Mouse (Mus musculus): ENCODE results near the gene Rab43. TPM values are rescaled to one million over a fixed set of nuclear protein-coding genes. Genes with fewer than 3 reads are reported as not detected.

The Rab43 gene
- polyA plus RNA-seq, 1 experiment from 2014 or later = 8.1 TPM

DNA sequence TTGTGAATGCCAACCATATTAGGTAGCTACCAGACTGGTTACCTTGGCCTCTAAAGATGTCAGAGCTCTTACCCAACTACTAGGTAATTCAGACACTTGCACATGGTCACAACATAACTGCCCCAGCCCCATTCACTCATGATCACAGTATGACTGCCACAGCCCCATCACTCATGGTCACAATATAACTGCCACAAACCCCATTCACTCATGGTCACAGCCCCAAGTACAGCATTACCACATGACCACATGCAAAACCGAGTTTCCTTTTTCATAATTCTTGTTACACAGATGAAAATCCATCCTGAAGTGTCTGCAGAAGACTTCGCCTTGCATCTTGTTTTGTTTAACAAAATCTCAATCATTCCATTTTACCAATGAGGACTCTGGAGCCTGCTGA lies 63.9 kb downstream of the Rab43 start:
- Histone ChIP-seq H3K4me2 (no peak overlapping the region), H3K27me3 (replicated peaks) (0 out of 2 replicates have a peak, but pooled peaks cover 8% of the 10 kb centered on the region), H3K36me3 (no peaks in the 10 kb centered on the region), H3K4me1 (replicated peaks) (peaks cover 7% of the 10 kb centered on the region; the same call in 1 of the 2 replicates), H3K9ac (no peak overlapping the region), H3K4me3 (no peak overlapping the region), H3K9me3 (replicated peaks) (no peaks in the 10 kb centered on the region), H3K27ac (ENCODE audit: poor library complexity, severe bottlenecking) (no peak overlapping the region)
- ATAC-seq (ENCODE audit: insufficient number of reproducible peaks, low FRiP score) = no peak
- 71% methylated on average over 2 of the region's 2 CpGs for WGBS

DNA sequence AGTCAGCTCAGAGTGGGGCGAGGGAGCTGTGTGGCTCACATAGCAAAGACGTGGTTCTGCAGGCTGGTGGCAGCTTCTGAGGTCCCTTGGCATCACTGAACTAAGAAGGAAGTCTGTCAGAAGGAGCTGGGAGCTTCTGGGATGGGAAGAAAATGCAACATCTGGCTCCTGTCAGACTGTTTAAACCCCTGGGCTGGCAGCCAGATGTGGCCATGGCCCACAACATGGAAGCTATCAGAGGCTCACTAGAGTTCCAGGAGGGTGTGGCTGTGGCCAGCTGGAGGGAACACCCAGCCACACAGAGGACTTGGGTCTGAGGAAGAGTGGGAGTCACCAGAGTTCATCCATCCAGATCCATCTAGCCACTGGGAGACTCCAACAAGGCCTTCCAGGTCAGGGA lies 65.1 kb downstream of the Rab43 start:
- Histone ChIP-seq H3K27ac (ENCODE audit: poor library complexity, severe bottlenecking) (no peak overlapping the region), H3K9ac (no peak overlapping the region), H3K9me3 (replicated peaks) (no peaks in the 10 kb centered on the region), H3K36me3 (no peaks in the 10 kb centered on the region), H3K27me3 (replicated peaks) (0 out of 2 replicates have a peak, but pooled peaks cover 8% of the 10 kb centered on the region), H3K4me3 (no peak overlapping the region), H3K4me2 (no peak overlapping the region), H3K4me1 (replicated peaks) (peaks cover 7% of the 10 kb centered on the region; the same call in 1 of the 2 replicates)
- no peak for ATAC-seq (ENCODE audit: insufficient number of reproducible peaks, low FRiP score)
- WGBS = 58% methylated on average over 2 of the region's 2 CpGs

DNA sequence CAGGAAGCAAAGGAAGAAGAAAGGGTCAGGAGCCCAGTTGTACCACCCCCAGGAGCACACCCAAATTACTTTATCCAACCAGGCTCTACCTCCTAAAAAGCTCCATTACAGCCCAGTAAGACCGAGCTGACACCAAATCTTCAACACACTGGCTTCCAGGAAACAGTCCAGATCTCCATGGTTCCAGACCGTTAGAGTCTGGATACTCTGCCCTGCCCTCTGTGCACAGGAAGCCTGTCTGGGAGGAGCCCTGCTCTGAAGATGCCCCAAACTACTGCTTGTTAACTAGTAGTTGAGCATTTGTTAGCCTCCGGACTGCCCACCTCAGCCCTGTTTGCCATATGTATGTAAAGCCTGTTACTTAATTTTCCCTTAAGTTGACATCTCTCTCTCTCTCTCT lies 65.9 kb downstream of the Rab43 start:
- H3K9ac ChIP-seq = no peak overlapping the region
- no peak for ATAC-seq (ENCODE audit: insufficient number of reproducible peaks, low FRiP score)
- H3K4me1 ChIP-seq (replicated peaks) = peaks cover 7% of the 10 kb centered on the region; the same call in 1 of the 2 replicates
- 63% methylated on average over 3 of the region's 3 CpGs for WGBS
- H3K4me2 ChIP-seq = no peak overlapping the region
- no peaks in the 10 kb centered on the region for H3K36me3 ChIP-seq
- H3K4me3 ChIP-seq = no peak overlapping the region
- H3K27ac ChIP-seq (ENCODE audit: poor library complexity, severe bottlenecking) = no peak overlapping the region
- H3K27me3 ChIP-seq (replicated peaks) = 0 out of 2 replicates have a peak, but pooled peaks cover 8% of the 10 kb centered on the region
- no peaks in the 10 kb centered on the region for H3K9me3 ChIP-seq (replicated peaks)

DNA sequence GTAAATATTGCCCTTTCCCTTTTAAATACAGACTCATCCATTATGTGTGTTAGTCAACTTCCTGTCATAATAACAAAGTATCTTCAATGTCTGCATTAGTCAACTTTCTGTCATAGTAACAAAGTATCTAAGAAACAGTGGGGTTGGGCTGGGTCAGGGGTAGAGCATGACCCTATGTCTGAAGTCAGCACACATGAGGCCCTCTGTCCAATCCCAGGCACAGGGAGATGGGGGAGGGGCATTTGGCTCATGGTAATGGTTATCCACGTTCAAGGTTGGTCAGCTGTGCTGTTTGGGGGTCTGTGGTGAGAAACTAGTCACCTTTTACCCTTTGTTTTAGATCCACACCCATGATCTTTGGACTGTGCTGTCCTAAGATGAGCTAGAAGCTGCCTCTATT lies 66.7 kb downstream of the Rab43 start:
- no peak for ATAC-seq (ENCODE audit: insufficient number of reproducible peaks, low FRiP score)

DNA sequence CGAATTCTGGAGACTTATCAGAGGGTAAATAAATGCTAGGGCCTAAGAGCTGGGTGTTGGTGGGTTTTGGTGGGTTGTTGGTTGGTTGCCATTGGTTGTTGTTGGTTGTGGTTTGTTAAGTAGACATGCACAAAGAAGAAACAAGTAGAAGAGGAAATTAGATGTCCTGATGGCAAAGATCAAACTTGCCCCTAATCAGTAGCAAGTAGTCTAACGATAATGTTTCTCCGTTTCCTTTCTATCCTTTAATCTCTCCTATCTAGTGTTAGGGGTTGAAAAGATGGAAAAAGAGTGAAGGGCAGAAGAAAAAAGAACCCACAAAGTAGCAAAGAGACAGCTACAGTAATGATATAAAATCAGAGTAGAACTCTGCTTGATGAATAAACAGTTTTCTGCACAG lies 67.3 kb downstream of the Rab43 start:
- H3K27me3 ChIP-seq (replicated peaks) = no peaks in the 10 kb centered on the region
- H3K4me2 ChIP-seq = no peak overlapping the region
- WGBS = 74% methylated on average over 3 of the region's 3 CpGs
- H3K27ac ChIP-seq (ENCODE audit: poor library complexity, severe bottlenecking) = no peak overlapping the region
- H3K4me3 ChIP-seq = no peak overlapping the region
- no peaks in the 10 kb centered on the region for H3K36me3 ChIP-seq
- no peak overlapping the region for H3K9ac ChIP-seq
- peaks cover 20% of the 10 kb centered on the region for H3K4me1 ChIP-seq (replicated peaks)
- H3K9me3 ChIP-seq (replicated peaks) = no peaks in the 10 kb centered on the region
- no peak for ATAC-seq (ENCODE audit: insufficient number of reproducible peaks, low FRiP score)

More for the DNA sequence above, 66.7 kb downstream of the Rab43 start:
- Histone ChIP-seq H3K36me3 (no peaks in the 10 kb centered on the region), H3K4me2 (no peak overlapping the region), H3K27me3 (replicated peaks) (0 out of 2 replicates have a peak, but pooled peaks cover 1% of the 10 kb centered on the region), H3K4me1 (replicated peaks) (peaks cover 13% of the 10 kb centered on the region), H3K4me3 (no peak overlapping the region), H3K9me3 (replicated peaks) (no peaks in the 10 kb centered on the region), H3K9ac (no peak overlapping the region), H3K27ac (ENCODE audit: poor library complexity, severe bottlenecking) (no peak overlapping the region)
- 45% methylated on average over 1 of the region's 1 CpGs for WGBS

DNA sequence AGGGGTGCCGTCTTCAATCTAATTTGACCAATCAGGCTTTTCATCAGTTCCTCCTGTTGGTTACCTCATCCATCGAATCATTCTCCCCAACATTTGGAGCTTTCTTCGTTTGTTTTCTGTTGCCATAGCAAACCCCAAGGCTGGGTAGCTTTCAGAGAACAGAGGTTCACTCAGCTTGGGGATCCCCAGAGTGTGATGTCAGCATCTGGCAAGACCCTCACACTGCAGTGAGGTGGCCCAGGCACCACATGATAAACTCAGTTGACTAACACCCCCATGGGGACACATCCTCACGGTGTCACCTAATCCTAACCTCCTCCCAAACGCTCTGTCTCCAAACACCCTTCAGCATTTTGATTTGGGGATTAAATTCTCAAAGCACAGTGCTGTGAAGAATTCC lies 68.7 kb downstream of the Rab43 start:
- Histone ChIP-seq H3K4me1 (replicated peaks) (peaks cover 32% of the 10 kb centered on the region), H3K9ac (no peak overlapping the region), H3K4me3 (no peak overlapping the region), H3K27me3 (replicated peaks) (no peaks in the 10 kb centered on the region), H3K4me2 (no peak overlapping the region), H3K9me3 (replicated peaks) (no peaks in the 10 kb centered on the region), H3K36me3 (no peaks in the 10 kb centered on the region), H3K27ac (ENCODE audit: poor library complexity, severe bottlenecking) (no peak overlapping the region)
- no peak for ATAC-seq (ENCODE audit: insufficient number of reproducible peaks, low FRiP score)
- WGBS = 69% methylated on average over 5 of the region's 5 CpGs

DNA sequence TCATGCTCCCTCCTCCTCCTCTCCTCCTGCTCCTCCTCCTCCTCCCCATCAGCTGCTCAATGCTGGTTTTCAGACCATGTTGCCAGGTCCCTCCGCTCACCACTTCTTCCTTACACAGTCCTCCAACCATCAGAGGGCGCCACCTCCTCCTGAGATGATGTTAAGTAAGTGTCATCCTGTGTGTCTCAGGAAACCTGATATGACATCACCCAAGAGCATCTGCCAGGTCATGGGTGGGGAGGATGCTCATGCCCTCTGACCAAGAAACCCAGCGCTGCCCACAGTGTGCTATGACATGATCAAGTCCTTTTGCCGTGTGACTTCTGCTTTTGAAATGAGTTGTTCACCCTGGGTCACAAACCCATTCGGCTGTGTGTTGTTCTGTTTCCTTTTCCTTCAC lies 69.2 kb downstream of the Rab43 start:
- WGBS = 85% methylated on average over 5 of the region's 5 CpGs
- no peaks in the 10 kb centered on the region for H3K36me3 ChIP-seq
- H3K4me2 ChIP-seq = no peak overlapping the region
- H3K27me3 ChIP-seq (replicated peaks) = no peaks in the 10 kb centered on the region
- no peak overlapping the region for H3K27ac ChIP-seq (ENCODE audit: poor library complexity, severe bottlenecking)
- H3K4me1 ChIP-seq (replicated peaks) = peaks cover 37% of the 10 kb centered on the region
- H3K9ac ChIP-seq = no peak overlapping the region
- no peaks in the 10 kb centered on the region for H3K9me3 ChIP-seq (replicated peaks)
- no peak for ATAC-seq (ENCODE audit: insufficient number of reproducible peaks, low FRiP score)
- H3K4me3 ChIP-seq = no peak overlapping the region

DNA sequence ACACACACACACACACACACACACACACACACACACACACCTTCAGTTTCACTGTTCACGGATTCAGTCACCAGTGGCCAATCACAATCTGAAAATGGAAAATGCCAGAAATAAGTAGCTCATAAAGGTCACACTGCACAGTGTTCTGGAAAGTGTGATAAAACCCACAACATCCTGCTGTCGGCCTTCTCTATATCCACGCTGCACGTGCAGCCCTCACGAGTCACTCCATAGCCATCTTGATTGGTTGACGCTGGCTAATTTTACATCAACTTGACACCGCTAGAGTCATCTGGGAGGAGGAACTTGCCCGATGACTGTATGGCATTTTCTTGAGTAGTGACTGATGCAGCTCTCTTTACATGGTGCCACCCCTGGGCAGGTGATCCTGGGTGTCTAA lies 70.0 kb downstream of the Rab43 start:
- ATAC-seq (ENCODE audit: insufficient number of reproducible peaks, low FRiP score) = no peak
- H3K9ac ChIP-seq = no peak overlapping the region
- no peaks in the 10 kb centered on the region for H3K9me3 ChIP-seq (replicated peaks)
- no peak overlapping the region for H3K27ac ChIP-seq (ENCODE audit: poor library complexity, severe bottlenecking)
- H3K4me2 ChIP-seq = no peak overlapping the region
- H3K4me3 ChIP-seq = no peak overlapping the region
- no peaks in the 10 kb centered on the region for H3K36me3 ChIP-seq
- no peaks in the 10 kb centered on the region for H3K27me3 ChIP-seq (replicated peaks)
- H3K4me1 ChIP-seq (replicated peaks) = peaks cover 38% of the 10 kb centered on the region
- WGBS = 68% methylated on average over 8 of the region's 8 CpGs

DNA sequence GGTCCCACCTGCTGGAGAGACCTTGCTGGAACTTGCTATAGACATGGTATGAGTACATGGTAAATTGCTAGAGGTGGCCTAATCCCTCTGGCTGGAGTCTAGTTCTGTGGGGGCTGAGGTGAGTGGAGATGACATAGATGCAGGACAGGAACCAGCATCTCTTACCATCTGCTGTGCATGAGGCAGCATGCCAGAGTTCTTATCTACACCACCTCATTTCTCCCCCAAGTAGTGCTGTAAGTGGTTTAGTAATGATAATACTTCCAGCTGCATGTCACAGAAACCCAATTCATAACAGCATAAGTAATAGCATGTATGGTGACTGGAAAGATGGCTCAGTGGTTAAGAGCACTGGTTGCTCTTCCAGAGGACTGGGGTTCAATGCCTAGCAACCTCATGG lies 71.5 kb downstream of the Rab43 start:
- peaks cover 33% of the 10 kb centered on the region for H3K4me1 ChIP-seq (replicated peaks)
- H3K9ac ChIP-seq = no peak overlapping the region
- peak; percentile 40; the same call in 1 of the 2 replicates for ATAC-seq (ENCODE audit: insufficient number of reproducible peaks, low FRiP score)
- peaks cover 10% of the 10 kb centered on the region; the same call in 1 of the 2 replicates for H3K27me3 ChIP-seq (replicated peaks)
- H3K27ac ChIP-seq (ENCODE audit: poor library complexity, severe bottlenecking) = no peak overlapping the region
- no peak overlapping the region for H3K4me2 ChIP-seq
- H3K4me3 ChIP-seq = no peak overlapping the region
- no peaks in the 10 kb centered on the region for H3K9me3 ChIP-seq (replicated peaks)
- no peaks in the 10 kb centered on the region for H3K36me3 ChIP-seq

DNA sequence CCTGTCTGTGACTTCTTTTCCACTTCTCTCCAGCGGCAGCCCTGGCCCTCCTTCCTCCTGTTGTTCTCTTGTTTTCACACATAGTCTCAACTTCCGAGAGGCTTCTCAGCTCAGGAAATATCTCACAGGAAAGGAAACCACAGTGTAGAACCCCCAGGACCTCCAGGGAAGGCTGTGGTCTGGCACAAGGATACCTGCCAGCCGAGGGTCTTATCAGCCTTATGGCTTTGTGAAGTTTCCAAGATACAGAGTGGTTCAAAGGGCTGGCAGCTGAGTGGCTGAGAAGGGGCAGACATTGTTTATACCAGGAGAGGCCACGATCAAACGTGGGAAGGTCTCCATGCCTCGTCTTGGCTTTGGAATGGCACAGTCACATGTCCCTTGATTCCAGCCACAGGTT lies 72.1 kb downstream of the Rab43 start:
- H3K4me2 ChIP-seq = no peak overlapping the region
- 21% methylated on average over 6 of the region's 6 CpGs for WGBS
- peak; percentile 1; the same call in 1 of the 2 replicates for ATAC-seq (ENCODE audit: insufficient number of reproducible peaks, low FRiP score)

More for the DNA sequence above, 72.1 kb downstream of the Rab43 start:
- peaks cover 16% of the 10 kb centered on the region; the same call in 1 of the 2 replicates for H3K27me3 ChIP-seq (replicated peaks)
- H3K9me3 ChIP-seq (replicated peaks) = no peaks in the 10 kb centered on the region
- peak overlapping the region; percentile 46 for H3K27ac ChIP-seq (ENCODE audit: poor library complexity, severe bottlenecking)
- no peaks in the 10 kb centered on the region for H3K36me3 ChIP-seq
- H3K4me1 ChIP-seq (replicated peaks) = peaks cover 33% of the 10 kb centered on the region
- H3K4me3 ChIP-seq = no peak overlapping the region
- no peak overlapping the region for H3K9ac ChIP-seq
